23 mouse cellular contexts compared by ENCODE assay signal in genomic region chr14:78088907-78089306, GRCm38 (mm10). TPM values are rescaled to one million over a fixed set of nuclear protein-coding genes. Genes with fewer than 3 reads are reported as not detected.
DNase-seq lines count a peak whose midpoint lies in the region; ATAC-seq and TF ChIP-seq lines count a peak whose summit lies in the region.
"Had no signal": no experiment of that assay in that cellular context is flagged by ENCODE, and none has a peak within 500 bp of the region (broad histone marks: within the 10 kb centered on the region; RNA-seq: fewer than 3 reads in every experiment).

Gene Fam216b (minus strand): TSS chr14:78089007.

- TF ChIP-seq EP300 in heart, postnatal 0 days (IDR thresholded peaks at IDR 0.05; ENCODE audit: low read depth) = no peak

- DNase-seq in adrenal gland, postnatal 10 days = peak; percentile 30
- no peak for DNase-seq in adrenal gland, adult 18-20 months (ENCODE audit: low spot score in 2 of 2)
- peak; percentile 41 for DNase-seq in heart, postnatal 0 days (ENCODE audit: low spot score)
- no peak for DNase-seq in heart, embryonic 10.5 days (ENCODE audit: low spot score)
- peak; percentile 43 for DNase-seq in lung, embryonic 14.5 days
- no peak for DNase-seq in lung, postnatal 14 days
- DNase-seq in adipocyte (ENCODE audit: low spot score) = peak; percentile 14
- DNase-seq: adrenal gland, adult 2 months; B cell, adult 2 months; cerebellum, adult 9-11 months; gastrocnemius, postnatal 10 days; heart, adult 2 months had no signal

- no peaks in the 10 kb centered on the region for H3K9me3 ChIP-seq in heart, postnatal 0 days (replicated peaks; ENCODE audit: control insufficient read depth, low read length)
- H3K9me3 ChIP-seq in heart, embryonic 10.5 days = no peaks in the 10 kb centered on the region
- H3K9me3 ChIP-seq in lung, embryonic 14.5 days (ENCODE audit: low read depth, low read length) = no peaks in the 10 kb centered on the region
- H3K9me3 ChIP-seq: embryonic facial prominence, embryonic 13.5 days; forebrain, embryonic 12.5 days; heart, embryonic 12.5 days; hindbrain, embryonic 10.5 days; hindbrain, embryonic 15.5 days had no signal

- H3K4me3 ChIP-seq in heart, postnatal 0 days (ENCODE audit: low read depth, low read length) = no peak within 1 kb of the TSS
- H3K4me3 ChIP-seq in heart, embryonic 10.5 days = no peak within 1 kb of the TSS
- H3K4me3 ChIP-seq in lung, embryonic 14.5 days (ENCODE audit: low read depth, low read length) = no peak within 1 kb of the TSS
- H3K4me3 ChIP-seq: embryonic facial prominence, embryonic 13.5 days; forebrain, embryonic 12.5 days; heart, adult 2 months; heart, embryonic 12.5 days; hindbrain, embryonic 10.5 days; hindbrain, embryonic 15.5 days had no signal

- H3K36me3 ChIP-seq in heart, postnatal 0 days (replicated peaks; ENCODE audit: control insufficient read depth, insufficient read depth, low read length) = no peaks in the 10 kb centered on the region
- H3K36me3 ChIP-seq in heart, embryonic 10.5 days = no peaks in the 10 kb centered on the region
- no peaks in the 10 kb centered on the region for H3K36me3 ChIP-seq in lung, embryonic 14.5 days (ENCODE audit: insufficient read depth)
- H3K36me3 ChIP-seq: embryonic facial prominence, embryonic 13.5 days; forebrain, embryonic 12.5 days; G1E; heart, embryonic 12.5 days; hindbrain, embryonic 10.5 days; hindbrain, embryonic 15.5 days had no signal

- no peaks in the 10 kb centered on the region for H3K27me3 ChIP-seq in heart, postnatal 0 days (ENCODE audit: control insufficient read depth, insufficient read depth, low read length)
- H3K27me3 ChIP-seq in heart, embryonic 10.5 days (ENCODE audit: insufficient read depth, poor library complexity, severe bottlenecking) = no peaks in the 10 kb centered on the region
- H3K27me3 ChIP-seq in lung, embryonic 14.5 days (ENCODE audit: insufficient read depth, low read length) = no peaks in the 10 kb centered on the region
- H3K27me3 ChIP-seq: embryonic facial prominence, embryonic 13.5 days; forebrain, embryonic 12.5 days; heart, embryonic 12.5 days; hindbrain, embryonic 15.5 days had no signal

- H3K27ac ChIP-seq in heart, postnatal 0 days (ENCODE audit: low read depth) = no peak within 1 kb of the TSS
- no peak within 1 kb of the TSS for H3K27ac ChIP-seq in heart, embryonic 10.5 days
- H3K27ac ChIP-seq in lung, embryonic 14.5 days (ENCODE audit: low read depth) = no peak within 1 kb of the TSS
- H3K27ac ChIP-seq: embryonic facial prominence, embryonic 13.5 days; forebrain, embryonic 12.5 days; heart, adult 2 months; hindbrain, embryonic 10.5 days; hindbrain, embryonic 15.5 days had no signal

- H3K4me1 ChIP-seq in heart, postnatal 0 days (ENCODE audit: control insufficient read depth, insufficient read depth) = peaks cover 4% of the 10 kb centered on the region; the same call in 1 of the 2 replicates
- no peaks in the 10 kb centered on the region for H3K4me1 ChIP-seq in heart, embryonic 10.5 days
- no peaks in the 10 kb centered on the region for H3K4me1 ChIP-seq in lung, embryonic 14.5 days (ENCODE audit: insufficient read depth)
- H3K4me1 ChIP-seq: embryonic facial prominence, embryonic 13.5 days; forebrain, embryonic 12.5 days; heart, embryonic 12.5 days; hindbrain, embryonic 10.5 days; hindbrain, embryonic 15.5 days had no signal

- H3K9ac ChIP-seq in heart, postnatal 0 days (replicated peaks; ENCODE audit: low read depth, low read length) = no peak within 1 kb of the TSS
- H3K9ac ChIP-seq in lung, embryonic 14.5 days = no peak within 1 kb of the TSS
- H3K9ac ChIP-seq: embryonic facial prominence, embryonic 13.5 days; forebrain, embryonic 12.5 days; heart, embryonic 12.5 days; hindbrain, embryonic 15.5 days had no signal

- H3K4me2 ChIP-seq in heart, postnatal 0 days (ENCODE audit: low read depth, low read length) = no peak within 1 kb of the TSS
- no peak within 1 kb of the TSS for H3K4me2 ChIP-seq in lung, embryonic 14.5 days
- H3K4me2 ChIP-seq: embryonic facial prominence, embryonic 13.5 days; forebrain, embryonic 12.5 days; heart, embryonic 12.5 days; hindbrain, embryonic 15.5 days had no signal

- 63% methylated on average over 6 of the region's 6 CpGs for WGBS in heart, postnatal 0 days
- 84% methylated on average over 6 of the region's 6 CpGs for WGBS in heart, embryonic 10.5 days
- 77% methylated on average over 6 of the region's 6 CpGs for WGBS in lung, embryonic 14.5 days

- no peak for ATAC-seq in heart, postnatal 0 days (ENCODE audit: insufficient read depth, low read depth)
- ATAC-seq in lung, embryonic 14.5 days (ENCODE audit: insufficient read depth) = no peak
- ATAC-seq: CD4-positive, CD25-positive, alpha-beta regulatory T cell, adult 4 months; forebrain, embryonic 16.5 days; inflammation-experienced regulatory T-cells, adult 6 months; intestine, postnatal 0 days had no signal

- TF ChIP-seq CTCF in heart, postnatal 0 days (IDR thresholded peaks at IDR 0.05; ENCODE audit: low read depth) = no peak
- no peak for TF ChIP-seq CTCF in lung, embryonic 14.5 days (IDR thresholded peaks at IDR 0.05; ENCODE audit: low read depth)

RNA-seq across cellular contexts. Expression of gene Fam216b, which starts in this region (rescaled TPM):
- total RNA-seq in adrenal gland, postnatal 10 days (2021) = not detected
- total RNA-seq in adrenal gland, adult 18-20 months (2021) = not detected
- not detected in 2 replicates for total RNA-seq in heart, postnatal 0 days (2014; rRNA removed; ENCODE audit: low replicate concordance)
- polyA plus RNA-seq in heart, postnatal 0 days (2015; fragmentation: Nextera tagmentation; extraction: Ambion mirVana) = 0.42 and 0.63 TPM in 2 replicates
- not detected in 2 replicates for polyA plus RNA-seq in heart, embryonic 10.5 days (2016; fragmentation: Nextera tagmentation; extraction: Ambion mirVana)
- not detected in 2 replicates for polyA plus RNA-seq in lung, embryonic 14.5 days (2014; fragmentation: Nextera tagmentation; extraction: Ambion mirVana)
- total RNA-seq: adrenal gland, adult 2 months; gastrocnemius, postnatal 10 days; gastrocnemius, postnatal 4 days; heart, adult 2 months had no signal
- polyA plus RNA-seq: adrenal gland, adult 2 months; CD4-positive, CD25-positive, alpha-beta regulatory T cell, adult 4 months; embryonic facial prominence, embryonic 13.5 days; forebrain, embryonic 12.5 days; G1E; heart, embryonic 12.5 days; hindbrain, embryonic 10.5 days; inflammation-experienced regulatory T-cells, adult 6 months had no signal

Comparison
In these comparisons a context has a peak if more than half of its experiments do, and no peak if none do; other contexts are left out.
1. Peak in DNase-seq in adrenal gland, postnatal 10 days; RNA of the gene not detected or under 1 TPM.
2. Peak in DNase-seq in heart, postnatal 0 days; RNA of the gene not detected or under 1 TPM.
3. Peak in DNase-seq in lung, embryonic 14.5 days; RNA of the gene not detected or under 1 TPM.